Mouse (Mus musculus): ENCODE data around the gene Rpl26. TPM values are rescaled to one million over a fixed set of nuclear protein-coding genes. Genes with fewer than 3 reads are reported as not detected.

The Rpl26 gene
- total RNA-seq, 2 experiments from 2014 or later, result 607 to 680 TPM

DNA sequence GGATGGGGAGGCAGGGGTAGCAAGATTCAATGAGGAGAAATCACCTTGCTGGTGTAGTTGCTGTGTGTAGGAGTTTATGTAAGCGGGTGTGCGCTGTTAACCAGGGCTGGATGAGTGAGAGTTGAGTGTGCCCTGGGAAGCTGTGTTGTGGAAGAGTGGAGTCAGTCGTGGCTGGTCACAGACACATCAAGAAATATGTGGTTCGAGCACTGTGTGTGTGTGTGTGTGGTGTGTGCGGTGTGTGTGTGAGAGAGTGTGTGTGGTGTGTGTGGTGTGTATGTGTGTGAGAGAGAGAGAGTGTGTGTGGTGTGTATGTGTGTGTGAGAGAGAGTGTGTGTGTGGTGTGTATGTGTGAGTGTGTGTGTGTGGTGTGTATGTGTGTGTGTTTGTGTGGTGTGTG, 54.1 kb downstream of the Rpl26 start:
- intact Hi-C loops (cut with DNase I), result no loop called here
- no peak for DNase-seq

DNA sequence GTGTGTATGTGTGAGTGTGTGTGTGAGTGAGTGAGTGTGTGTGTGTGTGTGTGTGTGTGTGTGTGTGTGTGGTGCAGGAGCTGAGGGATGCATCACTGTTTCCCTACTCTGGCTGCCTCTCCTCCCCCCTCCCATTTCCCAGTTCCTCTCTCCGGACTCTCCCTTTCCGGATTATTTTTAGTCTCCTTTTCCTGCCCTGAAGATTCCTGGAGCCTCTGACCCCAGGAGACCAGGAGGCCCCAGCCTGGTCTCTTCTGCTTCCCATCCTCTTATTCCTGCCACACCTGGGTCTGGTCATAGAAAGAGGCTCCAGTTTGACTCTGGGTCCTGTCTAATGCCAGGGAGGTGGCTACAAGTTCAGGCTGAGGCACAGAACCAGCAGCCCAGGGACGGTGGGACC, 54.7 kb downstream of the Rpl26 start:
- intact Hi-C loops (cut with DNase I), result no loop called here
- DNase-seq, result peak; percentile 34 to 43

Other genes starting within 250 kb of the Rpl26 start
- gene Myh10, start 210.0 kb upstream of the Rpl26 start, total RNA-seq (2021), result 10 to 100 TPM; 44.0 to 46.9 TPM
- gene Ndel1, start 29.7 kb upstream of the Rpl26 start, total RNA-seq (2021), result 10 to 100 TPM; 56.1 to 59.6 TPM
- under 1 TPM in 1 of 2 experiments, not detected in 1; 0.15 TPM for gene Rnf222, start 13.0 kb upstream of the Rpl26 start, total RNA-seq (2021)
- not detected for gene Odf4, start 25.5 kb downstream of the Rpl26 start, total RNA-seq (2021)
- gene Arhgef15, start 55.9 kb downstream of the Rpl26 start, total RNA-seq (2021), result 10 to 100 TPM; 37.9 to 46.1 TPM
- gene Slc25a35, start 66.5 kb downstream of the Rpl26 start, total RNA-seq (2021), result 1 to 10 TPM; 4.5 to 5.5 TPM
- gene Rangrf, start 73.6 kb downstream of the Rpl26 start, total RNA-seq (2021), result 10 to 100 TPM; 51.9 to 61.2 TPM
- gene Pfas, start 106.9 kb downstream of the Rpl26 start, total RNA-seq (2021), result 1 to 10 TPM; 7.6 to 7.7 TPM
- gene Ctc1, start 114.3 kb downstream of the Rpl26 start, total RNA-seq (2021), result 10 to 100 TPM; 13.1 to 16.5 TPM
- gene Aurkb, start 144.1 kb downstream of the Rpl26 start, total RNA-seq (2021), result 1 to 10 TPM; 3.6 to 8.1 TPM
- gene Borcs6, start 158.1 kb downstream of the Rpl26 start, total RNA-seq (2021), result 10 to 100 TPM; 15.9 to 16.2 TPM
- 1 to 10 TPM; 5.2 to 5.4 TPM for gene Tmem107, start 169.2 kb downstream of the Rpl26 start, total RNA-seq (2021)
- 10 to 100 TPM; 68.8 to 72.6 TPM for gene Vamp2, start 186.9 kb downstream of the Rpl26 start, total RNA-seq (2021)
- 100 to 1,000 TPM; 100 to 103 TPM for gene Per1, start 193.6 kb downstream of the Rpl26 start, total RNA-seq (2021)
- under 1 TPM; 0.14 to 0.32 TPM for gene Hes7, start 218.8 kb downstream of the Rpl26 start, total RNA-seq (2021)
- gene 9130213A22Rik, start 221.0 kb downstream of the Rpl26 start, total RNA-seq (2021), result under 1 TPM; 0.33 to 0.44 TPM
- not detected for gene Aloxe3, start 224.3 kb downstream of the Rpl26 start, total RNA-seq (2021)

Data from heart, postnatal 14 days (tissue).